Mouse (Mus musculus): ENCODE measurements around the gene Fam168b. TPM values are rescaled to one million over a fixed set of nuclear protein-coding genes. Genes with fewer than 3 reads are reported as not detected.

The Fam168b gene
- total RNA-seq, 1 experiment from 2014 or later = 137 TPM

GRCm38 (mm10) chr1:34768875-34769274, 74.0 kb downstream of the Fam168b start:
- ATAC-seq (ENCODE audit: extremely low read depth, insufficient number of reproducible peaks, low FRiP score, poor library complexity, severe bottlenecking) = no peak

DNA sequence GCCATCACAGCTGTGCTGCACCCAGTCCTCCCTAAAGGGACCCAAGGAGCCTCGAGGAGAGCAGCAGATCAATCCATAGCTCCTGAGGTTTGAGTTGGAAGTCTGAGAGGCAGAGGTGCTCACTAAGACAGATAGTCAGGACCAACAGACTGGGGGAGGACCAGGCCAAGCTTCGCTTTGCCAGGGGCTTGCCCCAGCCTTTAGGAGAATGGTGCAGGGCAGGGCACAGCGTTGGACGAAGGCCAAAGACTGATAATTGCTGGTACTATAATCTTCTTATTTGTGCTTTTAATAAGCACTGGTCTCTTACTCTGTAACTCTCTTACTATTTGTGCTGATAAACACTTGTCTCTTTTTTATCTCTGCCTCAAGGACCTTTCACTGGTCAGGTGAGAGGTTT, 75.0 kb downstream of the Fam168b start:
- ATAC-seq (ENCODE audit: extremely low read depth, insufficient number of reproducible peaks, low FRiP score, poor library complexity, severe bottlenecking) = no peak

GRCm38 (mm10) chr1:34766899-34767298, 76.0 kb downstream of the Fam168b start:
- ATAC-seq (ENCODE audit: extremely low read depth, insufficient number of reproducible peaks, low FRiP score, poor library complexity, severe bottlenecking) = no peak

Other genes starting within 250 kb of the Fam168b start
- 27.1 and 28.2 TPM in 2 replicates for gene Plekhb2, start 6.9 kb upstream of the Fam168b start, total RNA-seq (2017)

All from neutrophil, adult 5-6 weeks (primary cell).